Mouse (Mus musculus): ENCODE measurements around the gene Mecom.
"Not testable (repeated sequence)": the region's sequence is repeated elsewhere in the genome, so short reads cannot be mapped to it uniquely, and the experiment has no call there.

Gene Mecom

DNA sequence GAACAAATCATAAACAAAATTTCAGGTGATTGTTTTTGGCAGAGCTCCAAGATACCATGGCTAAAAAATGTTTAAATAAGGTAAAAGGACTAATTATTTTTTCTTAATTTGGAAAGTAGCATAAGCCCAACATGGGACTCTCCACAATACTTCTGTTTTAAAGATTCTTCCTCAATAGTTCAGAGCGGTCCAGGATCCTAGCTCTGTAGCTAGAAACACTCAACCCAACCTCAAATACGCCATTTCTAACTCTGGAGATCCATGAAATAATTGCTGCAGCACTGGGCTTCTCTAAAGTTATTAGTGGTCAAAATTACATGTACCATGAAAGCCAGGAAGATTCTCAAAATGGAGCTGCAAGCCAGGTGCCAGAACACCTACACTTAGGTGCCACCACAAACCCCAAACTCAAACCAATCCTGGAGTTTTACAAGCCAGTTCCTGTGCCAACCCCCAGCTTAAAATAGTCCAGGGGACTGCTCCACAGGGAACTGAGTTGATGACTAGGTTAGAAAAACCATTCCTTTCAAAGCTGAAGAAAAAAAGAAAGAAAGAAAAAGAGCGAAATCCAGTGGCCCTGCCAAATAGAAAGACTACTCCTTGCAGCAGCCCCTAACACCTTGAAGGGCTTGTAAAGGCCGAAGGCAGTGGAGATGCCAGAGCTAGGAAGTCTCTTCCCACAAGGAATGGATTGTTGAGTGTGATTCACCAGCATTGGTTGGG, 102.4 kb downstream of the Mecom start:
- no peak for DNase-seq (ENCODE audit: low spot score in 2 of 2)

DNA sequence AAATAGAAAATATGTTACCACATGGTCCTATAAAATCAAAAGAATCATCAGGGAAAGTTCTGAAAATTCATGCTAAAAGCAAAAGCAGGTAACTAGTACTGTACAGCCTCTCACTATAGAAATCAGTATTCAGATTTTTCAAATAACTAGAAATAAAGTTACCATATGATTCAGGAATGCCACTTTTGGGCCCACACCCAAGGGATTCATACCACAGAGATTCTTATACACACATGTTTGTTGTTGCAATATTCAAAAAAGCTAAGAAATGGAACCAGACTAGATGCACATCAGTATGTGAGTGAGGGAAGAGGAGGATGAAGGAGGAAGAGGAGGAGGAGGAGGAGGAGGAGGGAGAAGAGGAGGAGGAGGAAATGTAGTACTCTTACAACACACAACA, 106.2 kb downstream of the Mecom start:
- DNase-seq (ENCODE audit: low spot score in 2 of 2): no peak

DNA sequence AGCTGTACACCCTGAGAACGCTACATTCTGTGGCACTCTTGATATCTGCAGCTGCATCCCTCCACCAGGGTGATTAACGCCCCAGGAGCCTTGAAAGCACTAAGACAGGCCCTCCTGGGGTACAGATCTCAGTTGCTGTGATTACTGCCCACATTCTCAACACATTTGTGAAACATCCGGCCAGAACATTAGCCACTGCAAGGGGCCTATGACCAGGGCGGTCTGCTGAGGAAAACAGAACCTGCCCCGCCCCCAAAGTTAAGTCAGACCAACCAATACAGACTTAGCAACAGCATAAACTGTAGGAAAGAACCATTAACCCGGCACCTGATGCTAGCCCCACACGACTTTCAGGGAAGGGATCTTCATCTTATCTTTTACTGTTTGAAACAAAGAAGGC, 109.8 kb downstream of the Mecom start:
- DNase-seq (ENCODE audit: low spot score in 2 of 2): no peak

DNA sequence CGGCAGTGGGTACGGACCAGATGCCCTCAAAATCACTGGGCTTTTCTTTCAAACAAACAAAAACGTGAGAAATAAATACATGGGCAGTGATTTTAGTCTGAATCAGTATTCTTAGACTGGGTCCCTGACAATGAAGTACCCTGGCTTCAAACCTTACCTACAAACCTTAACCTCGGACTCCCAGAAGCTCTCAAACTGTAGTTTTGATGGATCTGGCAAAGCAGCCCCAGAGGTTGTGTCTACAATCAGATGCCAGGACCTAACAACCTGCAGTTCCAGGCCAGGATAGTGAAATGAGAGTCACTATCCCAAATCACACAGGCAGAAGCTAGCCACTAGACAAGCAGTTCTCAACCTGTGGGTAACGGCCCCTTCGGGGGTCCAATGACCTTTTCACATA, 111.2 kb downstream of the Mecom start:
- DNase-seq (ENCODE audit: low spot score in 2 of 2): no peak

DNA sequence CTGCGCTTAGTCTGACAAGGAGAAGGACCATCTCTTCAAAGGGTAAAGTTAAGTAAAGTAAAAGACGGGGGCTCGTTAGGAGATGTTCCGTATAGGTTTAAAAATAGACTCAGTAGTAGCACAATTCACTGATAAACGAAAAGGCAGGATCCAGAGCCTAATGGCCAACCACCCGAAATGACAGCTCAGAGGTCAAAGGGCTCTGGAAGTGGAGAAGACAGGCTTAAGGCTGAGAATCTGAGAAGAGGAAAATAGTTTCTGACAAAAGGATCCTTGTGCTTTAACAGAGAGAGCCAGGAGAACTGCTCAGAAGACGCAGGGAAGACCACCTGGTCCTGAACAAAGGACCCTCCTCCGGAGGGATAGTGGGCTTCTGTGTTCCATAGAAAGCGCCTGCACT, 111.7 kb downstream of the Mecom start:
- no peak for DNase-seq (ENCODE audit: low spot score in 2 of 2)

DNA sequence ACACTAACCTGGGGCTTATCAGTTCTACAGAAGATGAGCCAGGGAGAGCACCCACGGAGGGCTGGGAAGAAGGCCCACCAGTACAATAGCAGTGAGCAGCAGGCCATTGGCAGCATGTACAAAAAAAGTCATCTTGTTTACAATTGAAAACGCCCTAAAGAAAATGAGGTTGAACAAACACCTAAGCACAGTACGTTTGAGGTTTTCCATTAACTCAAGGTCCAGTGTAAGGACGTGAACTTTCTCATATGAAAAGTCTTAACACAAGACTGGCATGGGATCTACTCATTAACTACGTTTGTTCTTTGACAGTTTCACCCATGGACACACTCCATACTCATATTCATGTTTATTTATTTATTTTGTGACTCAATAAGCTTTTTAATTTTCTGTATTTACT, 118.9 kb downstream of the Mecom start:
- no peak for DNase-seq (ENCODE audit: low spot score in 2 of 2)

DNA sequence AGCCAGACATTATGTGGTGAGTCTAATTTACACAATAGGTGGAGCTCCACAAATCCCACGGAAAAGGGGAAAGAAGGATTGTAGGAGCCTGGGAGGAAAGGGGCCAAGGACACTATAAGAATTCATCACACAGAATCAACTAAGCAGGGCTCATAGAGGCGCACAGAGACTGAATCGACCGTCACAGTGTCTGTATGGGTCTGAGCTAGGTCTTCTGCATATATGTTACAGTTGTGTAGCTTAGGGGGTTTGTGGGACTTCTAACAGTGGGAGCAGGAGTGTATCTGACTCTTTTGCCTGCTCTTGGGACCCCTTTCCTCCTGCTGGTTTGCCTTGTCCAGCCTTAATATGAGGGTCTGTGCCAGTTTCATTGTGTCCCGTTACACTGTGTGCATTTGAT, 123.8 kb downstream of the Mecom start:
- DNase-seq (ENCODE audit: low spot score in 2 of 2): no peak

DNA sequence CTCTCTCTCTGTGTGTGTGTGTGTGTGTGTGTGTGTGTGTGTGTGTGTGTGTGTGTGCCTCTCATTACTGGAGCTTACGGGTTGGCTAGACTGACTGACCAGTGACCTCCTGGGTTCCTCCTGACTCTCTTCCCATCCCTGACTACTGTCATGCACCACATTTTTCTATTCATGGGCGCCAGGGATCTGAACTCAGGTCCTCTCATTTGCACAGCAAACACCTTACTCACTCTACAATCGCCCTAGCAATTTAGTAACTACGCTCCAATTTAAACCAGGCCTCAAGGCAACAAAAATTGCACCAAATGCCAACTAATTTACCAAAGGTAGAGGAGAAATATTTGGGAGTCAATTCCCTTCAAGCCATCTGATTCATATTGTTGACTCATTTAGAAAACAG, 125.9 kb downstream of the Mecom start:
- DNase-seq (ENCODE audit: low spot score in 2 of 2): not testable (repeated sequence)

DNA sequence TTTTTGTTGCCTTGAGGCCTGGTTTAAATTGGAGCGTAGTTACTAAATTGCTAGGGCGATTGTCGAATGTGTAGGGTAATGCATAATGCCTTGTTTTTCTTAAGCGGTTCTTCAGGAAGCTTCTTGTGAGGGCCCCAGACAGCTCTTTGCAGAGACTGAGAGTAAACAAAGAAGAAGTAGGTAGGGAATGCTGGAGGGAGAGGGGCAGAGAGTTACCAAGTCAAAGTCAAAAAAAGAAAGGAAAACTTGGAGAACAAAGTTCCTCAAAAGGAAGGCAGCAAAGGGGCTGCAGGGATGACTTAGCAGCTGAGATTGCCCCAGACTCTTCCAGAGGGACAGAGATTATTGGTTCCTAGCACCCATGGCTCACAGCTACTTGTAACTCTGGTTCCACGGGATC, 126.9 kb downstream of the Mecom start:
- no peak for DNase-seq (ENCODE audit: low spot score in 2 of 2)

DNA sequence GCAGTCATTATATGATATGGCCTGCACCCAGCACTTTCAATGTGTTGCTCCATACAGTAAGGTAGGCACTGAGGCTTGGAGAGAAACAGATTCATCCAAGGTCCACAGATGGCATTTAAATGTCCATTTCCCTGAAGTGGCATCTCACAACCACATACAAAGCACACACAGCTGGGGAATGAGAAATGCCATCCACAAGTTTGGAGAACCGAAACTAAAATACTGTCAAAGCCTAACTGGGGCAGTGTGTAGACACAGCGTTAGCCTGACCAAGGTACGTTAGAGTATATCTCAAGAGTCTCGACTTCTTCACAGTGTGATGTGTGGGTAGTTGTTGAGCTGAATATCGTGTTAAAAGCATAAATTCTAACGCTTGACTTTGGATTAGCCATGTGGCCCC, 133.6 kb downstream of the Mecom start:
- no peak for DNase-seq (ENCODE audit: low spot score in 2 of 2)

DNA sequence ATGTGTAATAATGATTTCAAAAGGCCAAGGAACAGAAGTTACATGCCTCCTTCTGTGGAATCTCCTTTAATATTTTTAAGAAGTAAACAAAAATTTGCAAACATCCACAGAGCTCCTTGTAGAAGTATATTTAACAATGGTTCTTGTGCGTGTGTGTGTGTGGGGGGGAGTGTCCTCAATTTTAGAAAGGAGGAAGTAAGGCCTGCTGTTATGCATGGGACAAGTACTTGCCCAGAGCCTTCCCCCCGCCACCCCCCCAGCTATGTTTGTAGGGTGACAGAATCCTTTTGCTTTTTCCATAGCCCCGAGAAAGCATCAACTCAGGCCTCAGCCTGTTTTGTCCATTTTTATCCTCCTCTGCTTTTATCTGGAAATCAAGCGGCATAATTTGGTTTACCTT, 137.0 kb downstream of the Mecom start:
- no peak for DNase-seq (ENCODE audit: low spot score in 2 of 2)

DNA sequence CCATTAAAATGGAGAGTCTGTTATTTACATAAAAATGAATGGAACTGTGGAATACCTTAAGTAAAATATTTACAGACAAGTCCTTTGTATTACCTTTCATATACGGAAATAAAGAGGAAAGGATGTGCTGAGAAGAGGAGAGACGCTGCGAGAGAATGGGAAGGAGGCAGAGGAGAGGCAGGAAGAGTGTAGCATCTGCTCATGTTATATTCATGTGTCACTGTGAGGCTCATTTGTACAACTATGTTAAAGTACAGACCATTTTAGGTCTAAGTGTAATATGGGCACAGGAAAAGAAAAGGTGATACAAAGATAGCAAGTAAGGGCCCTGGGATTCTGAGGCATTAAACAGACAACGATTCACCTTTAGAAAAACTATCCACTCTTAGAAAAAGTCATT, 143.0 kb downstream of the Mecom start:
- DNase-seq (ENCODE audit: low spot score in 2 of 2): no peak

DNA sequence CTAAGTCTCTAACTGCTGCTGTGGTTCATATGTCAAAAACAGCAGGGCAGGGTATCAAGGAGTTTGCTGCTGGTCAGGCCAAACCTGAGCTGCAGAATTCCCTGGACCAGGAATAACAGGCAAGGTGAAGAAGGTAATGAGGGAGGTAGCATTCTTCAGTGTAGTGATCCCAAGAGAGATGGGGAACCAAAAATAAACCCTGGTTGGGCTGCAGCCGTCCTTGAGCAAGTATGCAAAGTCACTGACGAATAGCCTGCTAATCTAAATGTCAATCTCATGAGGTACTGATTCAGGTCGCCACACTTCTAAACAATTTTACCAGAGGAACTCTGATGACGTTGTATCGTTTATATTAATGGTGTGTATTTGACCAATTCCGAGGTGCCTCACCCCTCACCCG, 148.9 kb downstream of the Mecom start:
- no peak for DNase-seq (ENCODE audit: low spot score in 2 of 2)

DNA sequence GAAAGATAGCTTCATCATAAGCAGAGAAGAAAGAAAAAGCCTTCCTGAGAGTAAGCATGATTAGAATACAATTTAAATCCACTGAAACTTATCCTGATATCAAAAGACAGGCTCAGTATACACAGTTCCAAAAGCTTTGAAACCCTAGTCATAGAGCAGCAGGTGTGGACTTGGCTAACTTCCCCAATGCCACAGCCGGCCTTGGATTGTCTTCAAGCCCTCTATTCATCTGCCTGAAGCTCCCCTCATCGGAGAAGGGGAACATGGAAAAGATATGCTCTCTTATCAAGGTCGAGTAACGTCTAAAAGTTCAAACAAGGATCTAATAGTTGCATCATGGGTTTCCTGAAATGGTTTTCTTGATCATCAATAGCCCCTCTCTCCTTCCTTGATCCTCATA, 152.9 kb downstream of the Mecom start:
- DNase-seq (ENCODE audit: low spot score in 2 of 2): no peak

DNA sequence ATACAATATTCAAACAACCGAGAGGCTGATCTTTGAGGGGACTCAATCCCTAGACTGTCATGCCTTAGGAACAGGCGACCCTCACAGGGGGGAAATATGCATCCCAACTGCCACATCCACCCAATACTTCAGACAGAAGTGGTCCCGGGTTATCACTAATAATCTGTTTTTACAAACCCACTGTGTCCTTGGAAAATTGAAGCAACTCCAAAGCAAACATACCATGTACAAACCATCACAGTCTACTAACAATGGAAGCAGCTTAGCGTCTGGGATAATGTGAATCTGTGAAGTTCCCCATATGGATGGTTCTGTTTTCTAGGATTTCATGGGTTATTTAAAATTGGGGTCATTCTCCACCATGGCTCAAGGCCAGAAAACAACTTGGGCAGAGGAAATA, 155.1 kb downstream of the Mecom start:
- DNase-seq (ENCODE audit: low spot score in 2 of 2): no peak

DNA sequence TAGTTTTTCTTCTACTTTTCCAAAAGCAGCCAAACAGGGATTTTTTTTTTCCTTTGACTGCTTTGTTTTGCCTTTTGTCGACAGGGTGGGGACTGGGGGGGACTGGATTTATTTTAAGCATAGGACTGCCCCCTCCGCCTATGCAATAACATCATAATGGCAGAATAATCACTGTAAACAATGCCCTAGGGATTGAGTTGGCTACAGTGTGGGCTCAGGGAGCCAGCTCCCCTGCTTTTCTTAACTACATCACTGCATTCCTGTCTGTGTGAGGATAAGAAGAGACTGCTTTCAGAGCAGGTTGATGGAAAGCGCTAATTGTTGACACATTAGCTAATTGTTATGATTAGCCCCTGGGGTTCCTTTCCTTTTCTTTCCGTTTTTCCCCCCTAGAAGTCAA, 155.6 kb downstream of the Mecom start:
- no peak for DNase-seq (ENCODE audit: low spot score in 2 of 2)

DNA sequence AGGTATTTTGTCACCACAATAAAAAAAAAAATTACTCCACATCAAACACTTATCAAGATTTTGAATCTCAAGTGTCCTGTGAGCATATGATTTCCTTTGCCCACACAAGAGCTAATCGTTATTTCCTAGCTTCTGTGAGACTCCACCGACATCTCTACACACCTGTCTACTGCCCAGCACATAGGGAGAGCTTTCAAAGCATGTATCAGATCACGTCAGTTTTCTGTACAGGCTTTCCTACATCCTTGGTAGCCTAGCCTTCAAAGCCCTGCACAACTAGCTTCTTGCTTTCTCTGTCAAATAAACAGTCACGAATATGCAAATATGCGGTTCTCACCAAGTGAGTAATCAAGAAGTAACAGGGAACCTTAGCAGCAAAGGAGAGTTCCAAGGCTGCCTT, 157.5 kb downstream of the Mecom start:
- no peak for DNase-seq (ENCODE audit: low spot score in 2 of 2)

DNA sequence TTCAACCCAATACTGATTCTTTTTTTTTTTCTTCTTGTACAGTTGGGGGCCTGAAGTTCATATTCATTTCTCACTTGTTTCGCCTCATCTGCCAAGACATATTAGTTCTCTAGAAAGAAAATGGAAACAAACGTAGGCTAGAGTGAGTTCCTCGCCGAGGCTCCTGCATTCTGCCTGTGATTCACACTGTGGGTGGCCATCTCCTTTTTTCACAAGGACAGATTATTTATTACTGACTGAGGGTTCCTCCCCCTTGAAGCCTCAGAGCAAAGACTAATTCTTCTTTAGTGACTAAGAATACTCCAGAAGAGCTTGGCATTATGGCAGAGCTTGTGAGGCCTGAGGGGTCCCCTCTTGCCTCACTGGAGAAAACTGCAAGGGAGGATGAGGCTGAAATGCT, 167.5 kb downstream of the Mecom start:
- no peak for DNase-seq (ENCODE audit: low spot score in 2 of 2)

DNA sequence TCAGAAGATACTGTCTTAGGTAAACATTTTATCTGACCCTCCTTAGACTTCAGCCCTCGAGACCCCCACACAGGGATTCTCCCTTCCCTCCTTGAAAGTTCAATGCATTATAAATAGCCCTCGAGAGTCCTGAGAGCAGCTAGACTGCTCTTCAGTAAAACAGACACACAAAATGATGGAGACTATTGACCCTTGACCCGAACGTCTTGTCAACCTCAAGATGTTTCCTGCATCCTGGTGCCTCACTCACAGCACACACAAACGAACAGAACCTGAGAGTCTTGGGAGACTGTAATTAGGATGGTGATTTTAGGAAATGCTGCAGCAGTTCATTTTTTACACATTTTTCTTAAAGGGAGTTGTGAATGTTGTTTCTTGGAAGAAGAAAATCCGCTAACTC, 168.5 kb downstream of the Mecom start:
- DNase-seq (ENCODE audit: low spot score in 2 of 2): no peak

DNA sequence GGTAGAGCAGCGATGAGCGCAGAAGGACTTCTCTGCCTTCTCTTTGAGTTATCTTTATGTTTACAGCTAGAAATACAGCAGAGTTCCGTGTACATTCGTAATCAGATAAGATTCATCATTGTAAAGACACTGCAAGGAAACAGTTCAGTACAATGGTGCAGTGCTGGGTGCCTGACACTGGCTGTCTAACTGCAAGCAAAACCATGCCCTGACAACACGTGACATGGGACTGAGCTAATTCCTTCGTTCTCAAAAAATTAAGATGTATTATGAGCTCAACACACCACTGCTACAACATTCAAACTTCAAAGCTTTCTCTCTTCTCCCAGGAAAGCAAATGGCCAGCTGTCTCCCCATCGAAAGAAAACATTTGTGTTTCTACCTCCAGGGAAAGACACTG, 176.3 kb downstream of the Mecom start:
- no peak for DNase-seq (ENCODE audit: low spot score in 2 of 2)

DNA sequence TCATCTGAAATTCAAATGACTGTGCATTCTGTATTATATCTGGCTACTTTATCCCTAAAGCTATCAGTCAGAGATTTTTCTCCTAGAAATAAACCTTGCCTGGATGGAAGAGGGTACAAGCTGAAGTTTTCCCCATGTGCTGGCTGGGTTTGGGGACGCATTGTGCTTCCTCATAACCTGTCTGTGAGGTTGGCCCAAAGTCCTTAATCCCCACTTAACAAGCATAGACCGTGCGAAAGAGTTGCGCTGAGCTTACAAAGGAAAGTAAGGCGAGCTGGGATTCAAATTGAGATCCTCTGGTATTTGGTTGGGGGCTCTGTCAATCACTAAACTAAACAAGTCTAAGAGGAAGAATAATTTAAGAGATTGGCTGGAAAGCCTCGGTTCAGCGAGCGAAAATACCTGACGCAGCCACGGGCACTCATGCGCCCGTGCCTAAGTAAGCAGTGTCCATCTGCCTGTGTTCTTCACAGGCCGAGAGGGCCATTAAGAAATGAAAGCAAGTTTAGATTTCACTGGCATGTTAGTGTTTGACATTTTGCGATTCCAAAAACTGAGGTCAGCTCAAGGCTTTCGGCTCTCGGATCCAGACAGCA, 176.8 kb downstream of the Mecom start:
- no peak for DNase-seq (ENCODE audit: low spot score in 2 of 2)

DNA sequence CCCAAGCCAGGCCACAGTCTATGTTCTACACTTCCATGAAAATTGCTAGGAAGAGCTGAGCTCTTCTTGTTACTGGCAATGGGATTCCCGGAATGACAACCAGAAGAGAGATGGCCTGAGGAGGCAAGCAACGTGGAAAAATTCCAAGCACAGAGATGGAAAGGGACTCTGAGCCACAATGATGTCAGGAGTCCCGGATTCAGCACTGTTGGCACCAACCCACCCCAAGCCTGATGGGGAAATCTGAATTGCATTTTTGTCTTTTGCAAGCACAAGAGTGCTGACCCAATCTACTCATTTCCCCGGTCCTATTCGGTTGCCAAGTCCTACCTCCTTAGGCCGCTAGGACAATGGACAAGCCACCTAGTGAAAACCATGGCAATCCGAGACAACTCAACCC, 181.2 kb downstream of the Mecom start:
- no peak for DNase-seq (ENCODE audit: low spot score in 2 of 2)

DNA sequence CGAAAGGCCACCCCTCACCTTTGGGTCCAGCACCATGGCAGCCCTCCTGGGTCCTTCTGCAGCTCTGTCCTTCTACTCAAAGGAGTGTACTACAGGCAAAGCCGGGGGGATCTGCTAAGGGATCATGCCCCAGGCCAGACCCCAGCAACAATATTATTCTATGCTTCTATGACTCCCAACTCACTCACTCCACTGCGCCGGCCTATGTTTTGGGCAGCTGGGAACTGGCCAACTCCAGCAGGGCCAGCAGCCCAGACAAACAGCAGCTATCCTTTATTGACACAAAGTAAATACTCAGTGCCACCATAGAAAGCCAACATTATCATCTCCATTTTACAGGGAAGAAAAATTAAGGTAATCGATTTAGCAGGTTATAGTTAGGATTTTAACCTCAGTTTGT, 186.6 kb downstream of the Mecom start:
- DNase-seq (ENCODE audit: low spot score in 2 of 2): no peak
